Mouse (Mus musculus): ENCODE data around the gene Gm9780. TPM values are rescaled to one million over a fixed set of nuclear protein-coding genes. Genes with fewer than 3 reads are reported as not detected.
"Not testable (repeated sequence)": the region's sequence is repeated elsewhere in the genome, so short reads cannot be mapped to it uniquely, and the experiment has no call there.

The Gm9780 gene
- polyA plus RNA-seq, 1 experiment from 2014 or later, result 19.3 TPM

- not testable (repeated sequence) for ATAC-seq (replicated peaks; ENCODE audit: low FRiP score, low TSS enrichment, low read depth); DNase-seq (ENCODE audit: low spot score); H3K9me3 ChIP-seq (ENCODE audit: control insufficient read depth, low read length); H3K9ac ChIP-seq (ENCODE audit: low read length); H3K27ac ChIP-seq (ENCODE audit: low read depth); H3K4me3 ChIP-seq (ENCODE audit: low read depth, low read length); H3K27me3 ChIP-seq (replicated peaks; ENCODE audit: control insufficient read depth, insufficient read depth, low read length); H3K4me1 ChIP-seq (replicated peaks; ENCODE audit: control insufficient read depth, insufficient read depth, low read length); H3K4me2 ChIP-seq (ENCODE audit: low read length); H3K36me3 ChIP-seq (ENCODE audit: control insufficient read depth, insufficient read depth, low read length)
- no CpG with 5 or more reads among the region's 9 CpGs for WGBS
These were observed 6.3 kb upstream of the Gm9780 start for GRCm38 (mm10) chr14:26048767-26049166.

GRCm38 (mm10) chr14:26047026-26047425 is 4.5 kb upstream of the Gm9780 start:
- not testable (repeated sequence) for H3K9me3 ChIP-seq (ENCODE audit: control insufficient read depth, low read length)
- no CpG with 5 or more reads among the region's 8 CpGs for WGBS

GRCm38 (mm10) chr14:26045007-26045406 is 2.5 kb upstream of the Gm9780 start:
- no CpG with 5 or more reads among the region's 5 CpGs for WGBS
- H3K4me3 ChIP-seq (ENCODE audit: low read depth, low read length); H3K4me2 ChIP-seq (ENCODE audit: low read length); H3K4me1 ChIP-seq (replicated peaks; ENCODE audit: control insufficient read depth, insufficient read depth, low read length); H3K27ac ChIP-seq (ENCODE audit: low read depth); DNase-seq (ENCODE audit: low spot score); H3K36me3 ChIP-seq (ENCODE audit: control insufficient read depth, insufficient read depth, low read length); H3K9me3 ChIP-seq (ENCODE audit: control insufficient read depth, low read length); H3K27me3 ChIP-seq (replicated peaks; ENCODE audit: control insufficient read depth, insufficient read depth, low read length); ATAC-seq (replicated peaks; ENCODE audit: low FRiP score, low TSS enrichment, low read depth); H3K9ac ChIP-seq (ENCODE audit: low read length): not testable (repeated sequence)

More at GRCm38 (mm10) chr14:26047026-26047425, 4.5 kb upstream of the Gm9780 start:
- not testable (repeated sequence) for H3K4me1 ChIP-seq (replicated peaks; ENCODE audit: control insufficient read depth, insufficient read depth, low read length); DNase-seq (ENCODE audit: low spot score); H3K4me3 ChIP-seq (ENCODE audit: low read depth, low read length); H3K4me2 ChIP-seq (ENCODE audit: low read length); H3K27me3 ChIP-seq (replicated peaks; ENCODE audit: control insufficient read depth, insufficient read depth, low read length); H3K36me3 ChIP-seq (ENCODE audit: control insufficient read depth, insufficient read depth, low read length); ATAC-seq (replicated peaks; ENCODE audit: low FRiP score, low TSS enrichment, low read depth); H3K9ac ChIP-seq (ENCODE audit: low read length); H3K27ac ChIP-seq (ENCODE audit: low read depth)

GRCm38 (mm10) chr14:26035439-26035838 is 7.1 kb downstream of the Gm9780 start:
- not testable (repeated sequence) for H3K4me2 ChIP-seq (ENCODE audit: low read length); H3K9me3 ChIP-seq (ENCODE audit: control insufficient read depth, low read length); H3K4me1 ChIP-seq (replicated peaks; ENCODE audit: control insufficient read depth, insufficient read depth, low read length); ATAC-seq (replicated peaks; ENCODE audit: low FRiP score, low TSS enrichment, low read depth); H3K27me3 ChIP-seq (replicated peaks; ENCODE audit: control insufficient read depth, insufficient read depth, low read length); H3K4me3 ChIP-seq (ENCODE audit: low read depth, low read length); DNase-seq (ENCODE audit: low spot score); H3K27ac ChIP-seq (ENCODE audit: low read depth); H3K36me3 ChIP-seq (ENCODE audit: control insufficient read depth, insufficient read depth, low read length); H3K9ac ChIP-seq (ENCODE audit: low read length)
- WGBS, result no CpG with 5 or more reads among the region's 6 CpGs

DNA sequence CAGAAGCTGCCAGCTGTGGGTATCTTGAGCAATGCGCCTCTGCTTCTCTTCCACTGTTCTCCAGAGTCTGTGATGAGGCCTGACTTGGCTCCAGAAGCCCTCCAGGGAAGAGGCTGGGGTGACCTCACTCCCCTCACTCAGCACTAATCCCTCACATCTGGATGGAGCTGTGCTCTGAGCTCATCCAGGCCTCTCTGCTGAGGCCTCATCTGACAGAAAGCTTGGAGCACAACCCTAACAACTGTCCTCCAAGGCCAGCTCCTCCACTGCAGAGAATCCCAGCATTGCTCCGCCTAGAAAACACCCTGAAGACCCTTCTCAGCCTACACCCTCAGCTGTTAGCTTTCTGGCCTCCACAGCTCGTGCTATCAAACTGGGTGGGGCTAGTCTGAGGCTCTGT is 8.1 kb downstream of the Gm9780 start:
- not testable (repeated sequence) for H3K27me3 ChIP-seq (replicated peaks; ENCODE audit: control insufficient read depth, insufficient read depth, low read length); H3K4me1 ChIP-seq (replicated peaks; ENCODE audit: control insufficient read depth, insufficient read depth, low read length); DNase-seq (ENCODE audit: low spot score); H3K9me3 ChIP-seq (ENCODE audit: control insufficient read depth, low read length); H3K4me2 ChIP-seq (ENCODE audit: low read length); H3K36me3 ChIP-seq (ENCODE audit: control insufficient read depth, insufficient read depth, low read length); H3K27ac ChIP-seq (ENCODE audit: low read depth); H3K9ac ChIP-seq (ENCODE audit: low read length); H3K4me3 ChIP-seq (ENCODE audit: low read depth, low read length)
- ATAC-seq (replicated peaks; ENCODE audit: low FRiP score, low TSS enrichment, low read depth), result 0 out of 2 replicates have a peak, but pooled peaks have one; percentile 53
- no CpG with 5 or more reads among the region's 3 CpGs for WGBS

- not testable (repeated sequence) for H3K9me3 ChIP-seq (ENCODE audit: control insufficient read depth, low read length); H3K36me3 ChIP-seq (ENCODE audit: control insufficient read depth, insufficient read depth, low read length); H3K27ac ChIP-seq (ENCODE audit: low read depth); H3K4me1 ChIP-seq (replicated peaks; ENCODE audit: control insufficient read depth, insufficient read depth, low read length); H3K4me3 ChIP-seq (ENCODE audit: low read depth, low read length); H3K9ac ChIP-seq (ENCODE audit: low read length); ATAC-seq (replicated peaks; ENCODE audit: low FRiP score, low TSS enrichment, low read depth); DNase-seq (ENCODE audit: low spot score); H3K4me2 ChIP-seq (ENCODE audit: low read length); H3K27me3 ChIP-seq (replicated peaks; ENCODE audit: control insufficient read depth, insufficient read depth, low read length)
- no CpG with 5 or more reads among the region's 12 CpGs for WGBS
These were observed 16.9 kb downstream of the Gm9780 start for GRCm38 (mm10) chr14:26025653-26026052.

GRCm38 (mm10) chr14:26022831-26023230 is 19.7 kb downstream of the Gm9780 start:
- H3K27me3 ChIP-seq (replicated peaks; ENCODE audit: control insufficient read depth, insufficient read depth, low read length); DNase-seq (ENCODE audit: low spot score); H3K36me3 ChIP-seq (ENCODE audit: control insufficient read depth, insufficient read depth, low read length); H3K4me2 ChIP-seq (ENCODE audit: low read length); H3K4me3 ChIP-seq (ENCODE audit: low read depth, low read length); H3K9me3 ChIP-seq (ENCODE audit: control insufficient read depth, low read length); ATAC-seq (replicated peaks; ENCODE audit: low FRiP score, low TSS enrichment, low read depth); H3K4me1 ChIP-seq (replicated peaks; ENCODE audit: control insufficient read depth, insufficient read depth, low read length); H3K9ac ChIP-seq (ENCODE audit: low read length); H3K27ac ChIP-seq (ENCODE audit: low read depth): not testable (repeated sequence)
- WGBS, result no CpG with 5 or more reads among the region's 6 CpGs

DNA sequence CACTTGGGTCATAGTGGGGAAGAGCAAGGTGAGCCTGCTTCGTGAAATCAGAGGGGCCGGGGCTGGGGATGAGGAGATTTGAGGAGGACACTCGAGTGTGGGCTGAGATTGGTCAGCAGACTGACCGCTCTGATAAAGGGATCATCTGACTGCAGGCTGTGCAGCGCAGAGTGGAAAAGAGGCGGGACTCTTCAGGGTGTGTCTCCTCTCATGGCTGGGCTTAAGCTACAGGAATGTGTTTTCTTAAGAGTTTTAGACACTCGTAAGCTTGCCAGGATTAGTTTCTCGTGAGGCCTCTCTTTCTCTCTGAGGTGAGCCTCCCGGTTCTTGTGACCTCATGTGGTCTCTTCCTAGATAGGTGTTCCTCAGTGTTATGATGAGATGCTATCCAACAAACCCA is 21.0 kb downstream of the Gm9780 start:
- H3K9ac ChIP-seq (ENCODE audit: low read length); H3K27ac ChIP-seq (ENCODE audit: low read depth); H3K36me3 ChIP-seq (ENCODE audit: control insufficient read depth, insufficient read depth, low read length); ATAC-seq (replicated peaks; ENCODE audit: low FRiP score, low TSS enrichment, low read depth); H3K27me3 ChIP-seq (replicated peaks; ENCODE audit: control insufficient read depth, insufficient read depth, low read length); H3K4me3 ChIP-seq (ENCODE audit: low read depth, low read length); H3K9me3 ChIP-seq (ENCODE audit: control insufficient read depth, low read length); H3K4me2 ChIP-seq (ENCODE audit: low read length); DNase-seq (ENCODE audit: low spot score); H3K4me1 ChIP-seq (replicated peaks; ENCODE audit: control insufficient read depth, insufficient read depth, low read length): not testable (repeated sequence)
- WGBS, result no CpG with 5 or more reads among the region's 9 CpGs

DNA sequence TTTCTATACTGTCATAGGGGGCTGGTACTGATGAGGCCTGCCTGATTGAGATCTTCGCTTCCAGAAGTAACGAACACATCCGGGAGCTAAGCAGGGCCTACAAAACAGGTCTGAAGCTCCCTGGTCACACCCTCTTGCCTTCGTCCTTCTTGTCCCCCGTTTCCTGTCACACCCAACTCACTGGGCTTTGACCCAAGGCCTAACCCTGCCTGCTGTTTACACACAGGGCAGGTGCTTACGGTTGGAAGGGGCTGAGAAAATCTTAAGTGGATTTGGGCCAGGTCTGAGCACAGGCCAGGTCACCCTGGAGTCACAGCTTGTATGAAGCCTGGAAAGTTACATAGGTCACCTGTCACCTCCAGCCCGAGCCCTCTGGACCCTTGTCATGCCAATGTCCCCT is 26.1 kb downstream of the Gm9780 start:
- not testable (repeated sequence) for H3K4me1 ChIP-seq (replicated peaks; ENCODE audit: control insufficient read depth, insufficient read depth, low read length); H3K4me3 ChIP-seq (ENCODE audit: low read depth, low read length); DNase-seq (ENCODE audit: low spot score); H3K9me3 ChIP-seq (ENCODE audit: control insufficient read depth, low read length); H3K4me2 ChIP-seq (ENCODE audit: low read length); ATAC-seq (replicated peaks; ENCODE audit: low FRiP score, low TSS enrichment, low read depth); H3K27me3 ChIP-seq (replicated peaks; ENCODE audit: control insufficient read depth, insufficient read depth, low read length); H3K9ac ChIP-seq (ENCODE audit: low read length); H3K27ac ChIP-seq (ENCODE audit: low read depth); H3K36me3 ChIP-seq (ENCODE audit: control insufficient read depth, insufficient read depth, low read length)
- no CpG with 5 or more reads among the region's 7 CpGs for WGBS
